7 mouse cellular contexts compared by ENCODE assay signal in the genomic region with DNA sequence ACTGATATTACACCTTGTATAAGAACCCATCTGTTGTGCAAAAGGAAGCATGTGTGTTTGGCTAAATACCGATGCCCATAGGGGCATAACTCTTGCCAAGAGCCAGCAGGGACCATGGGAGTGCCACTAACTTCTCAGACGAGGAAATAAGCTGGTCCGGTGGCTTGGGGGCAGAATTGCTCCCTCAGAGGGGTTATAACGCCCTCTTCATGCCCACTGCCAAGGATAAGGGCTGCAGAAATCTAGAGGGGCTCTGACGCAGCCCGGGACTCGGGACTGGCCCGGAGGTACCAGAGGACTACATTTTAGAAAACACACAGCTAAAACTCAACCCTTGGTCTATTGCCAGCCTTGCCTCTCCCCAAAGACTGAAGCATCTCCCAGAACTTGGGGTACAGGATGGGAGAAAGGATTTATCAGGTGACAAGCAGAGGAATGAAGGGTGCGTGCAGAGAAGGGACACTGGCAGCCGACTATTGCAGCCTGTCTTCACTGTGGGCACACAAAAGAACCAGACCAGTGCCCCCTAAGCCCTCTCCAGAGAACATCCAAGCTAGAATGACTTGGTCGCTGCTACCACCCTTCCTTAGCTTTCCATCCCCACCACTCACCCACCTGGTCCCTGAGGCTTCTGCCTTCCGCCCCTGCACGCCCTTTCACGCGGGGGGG. TPM values are rescaled to one million over a fixed set of nuclear protein-coding genes. Genes with fewer than 3 reads are reported as not detected.
DNase-seq lines count a peak whose midpoint lies in the region; ATAC-seq lines count a peak whose summit lies in the region.

No protein-coding gene starts in this region.

- H3K4me2 ChIP-seq in lung, embryonic 16.5 days (ENCODE audit: low read depth, low read length), result peak overlapping the region; percentile 98
- peak overlapping the region; percentile 95 for H3K4me2 ChIP-seq in embryonic facial prominence, embryonic 13.5 days
- H3K4me2 ChIP-seq in intestine, embryonic 15.5 days (replicated peaks), result peak overlapping the region; percentile 91
- peak overlapping the region; percentile 97 for H3K4me2 ChIP-seq in neural tube, embryonic 15.5 days

- H3K4me1 ChIP-seq in lung, embryonic 16.5 days (replicated peaks; ENCODE audit: control insufficient read depth, insufficient read depth, low read length), result peaks cover 33% of the 10 kb centered on the region
- H3K4me1 ChIP-seq in embryonic facial prominence, embryonic 13.5 days, result peaks cover 53% of the 10 kb centered on the region
- H3K4me1 ChIP-seq in intestine, embryonic 15.5 days (replicated peaks), result peaks cover 43% of the 10 kb centered on the region
- peaks cover 73% of the 10 kb centered on the region for H3K4me1 ChIP-seq in neural tube, embryonic 15.5 days

- 24% methylated on average over 15 of the region's 15 CpGs for WGBS in lung, embryonic 16.5 days
- 21% methylated on average over 15 of the region's 15 CpGs for WGBS in embryonic facial prominence, embryonic 13.5 days
- 29% methylated on average over 15 of the region's 15 CpGs for WGBS in intestine, embryonic 15.5 days
- 16% methylated on average over 15 of the region's 15 CpGs for WGBS in neural tube, embryonic 15.5 days

- H3K4me3 ChIP-seq in lung, embryonic 16.5 days (ENCODE audit: low read length), result peak overlapping the region; percentile 55
- H3K4me3 ChIP-seq in embryonic facial prominence, embryonic 13.5 days, result peak overlapping the region; percentile 53
- peak overlapping the region; percentile 44 for H3K4me3 ChIP-seq in intestine, embryonic 15.5 days (replicated peaks)
- H3K4me3 ChIP-seq in neural tube, embryonic 15.5 days (replicated peaks), result peak overlapping the region; percentile 55

- DNase-seq in lung, postnatal 10 days, result no peak
- DNase-seq in spleen, postnatal 14 days (ENCODE audit: low spot score in 2 of 2), result no peak
- no peak for DNase-seq in natural killer cell, adult 2 months (ENCODE audit: low spot score in 2 of 2)

- no peaks in the 10 kb centered on the region for H3K9me3 ChIP-seq in lung, embryonic 16.5 days (ENCODE audit: control insufficient read depth, low read length)
- no peaks in the 10 kb centered on the region for H3K9me3 ChIP-seq in embryonic facial prominence, embryonic 13.5 days
- H3K9me3 ChIP-seq in intestine, embryonic 15.5 days, result no peaks in the 10 kb centered on the region
- H3K9me3 ChIP-seq in neural tube, embryonic 15.5 days (replicated peaks), result no peaks in the 10 kb centered on the region

- ATAC-seq in lung, embryonic 16.5 days (ENCODE audit: low read depth), result no peak
- ATAC-seq in embryonic facial prominence, embryonic 13.5 days (ENCODE audit: insufficient number of reproducible peaks, insufficient read depth, low FRiP score, low TSS enrichment, low read depth), result no peak
- no peak for ATAC-seq in intestine, embryonic 15.5 days
- ATAC-seq in neural tube, embryonic 15.5 days (ENCODE audit: low FRiP score), result 0 out of 2 replicates have a peak, but pooled peaks have one; percentile 1

- peak overlapping the region; percentile 65 for H3K9ac ChIP-seq in lung, embryonic 16.5 days (ENCODE audit: low read length)
- peak overlapping the region; percentile 72 for H3K9ac ChIP-seq in embryonic facial prominence, embryonic 13.5 days
- peak overlapping the region; percentile 49 for H3K9ac ChIP-seq in intestine, embryonic 15.5 days
- H3K9ac ChIP-seq in neural tube, embryonic 15.5 days (replicated peaks), result peak overlapping the region; percentile 65

- H3K27ac ChIP-seq in lung, embryonic 16.5 days (ENCODE audit: low read length), result no peak overlapping the region
- H3K27ac ChIP-seq in embryonic facial prominence, embryonic 13.5 days, result no peak overlapping the region
- no peak overlapping the region for H3K27ac ChIP-seq in intestine, embryonic 15.5 days
- H3K27ac ChIP-seq in neural tube, embryonic 15.5 days (replicated peaks), result peak overlapping the region; percentile 71

- peaks cover 14% of the 10 kb centered on the region for H3K36me3 ChIP-seq in lung, embryonic 16.5 days (ENCODE audit: control insufficient read depth, insufficient read depth, low read length)
- H3K36me3 ChIP-seq in embryonic facial prominence, embryonic 13.5 days, result peaks cover 35% of the 10 kb centered on the region
- H3K36me3 ChIP-seq in intestine, embryonic 15.5 days, result peaks cover 5% of the 10 kb centered on the region
- peaks cover 28% of the 10 kb centered on the region for H3K36me3 ChIP-seq in neural tube, embryonic 15.5 days

- no peaks in the 10 kb centered on the region for H3K27me3 ChIP-seq in lung, embryonic 16.5 days (ENCODE audit: control insufficient read depth, insufficient read depth, low read depth, low read length)
- no peaks in the 10 kb centered on the region; the same call in 1 of the 2 replicates for H3K27me3 ChIP-seq in embryonic facial prominence, embryonic 13.5 days
- peaks cover 6% of the 10 kb centered on the region; the same call in 1 of the 2 replicates for H3K27me3 ChIP-seq in intestine, embryonic 15.5 days (replicated peaks)
- no peaks in the 10 kb centered on the region for H3K27me3 ChIP-seq in neural tube, embryonic 15.5 days (replicated peaks)

RNA-seq across cellular contexts. Expression of gene Chpf2, which starts 11.5 kb away (rescaled TPM):
- 19.4 and 20.2 TPM in 2 replicates for polyA plus RNA-seq in lung, embryonic 16.5 days (2015; fragmentation: Nextera tagmentation; extraction: Ambion mirVana)
- polyA plus RNA-seq in embryonic facial prominence, embryonic 13.5 days (2015; fragmentation: Nextera tagmentation; extraction: Ambion mirVana), result 24.2 and 26.4 TPM in 2 replicates
- 14.7 and 16.0 TPM in 2 replicates for polyA plus RNA-seq in intestine, embryonic 15.5 days (2015; fragmentation: Nextera tagmentation; extraction: Ambion mirVana)
- polyA plus RNA-seq in neural tube, embryonic 15.5 days (2015; fragmentation: Nextera tagmentation; extraction: Ambion mirVana), result 19.3 and 21.2 TPM in 2 replicates

RNA-seq across cellular contexts. Expression of gene Abcf2, which starts 20.8 kb away (rescaled TPM):
- 88.9 and 93.4 TPM in 2 replicates for polyA plus RNA-seq in lung, embryonic 16.5 days (2015; fragmentation: Nextera tagmentation; extraction: Ambion mirVana)
- polyA plus RNA-seq in embryonic facial prominence, embryonic 13.5 days (2015; fragmentation: Nextera tagmentation; extraction: Ambion mirVana), result 112 and 115 TPM in 2 replicates
- polyA plus RNA-seq in intestine, embryonic 15.5 days (2015; fragmentation: Nextera tagmentation; extraction: Ambion mirVana), result 86.0 and 87.1 TPM in 2 replicates
- 82.8 and 93.1 TPM in 2 replicates for polyA plus RNA-seq in neural tube, embryonic 15.5 days (2015; fragmentation: Nextera tagmentation; extraction: Ambion mirVana)

RNA-seq across cellular contexts. Expression of gene Smarcd3, which starts 26.2 kb away (rescaled TPM):
- polyA plus RNA-seq in lung, embryonic 16.5 days (2015; fragmentation: Nextera tagmentation; extraction: Ambion mirVana), result 21.1 and 22.2 TPM in 2 replicates
- 37.4 and 43.5 TPM in 2 replicates for polyA plus RNA-seq in embryonic facial prominence, embryonic 13.5 days (2015; fragmentation: Nextera tagmentation; extraction: Ambion mirVana)
- polyA plus RNA-seq in intestine, embryonic 15.5 days (2015; fragmentation: Nextera tagmentation; extraction: Ambion mirVana), result 15.5 and 18.4 TPM in 2 replicates
- 111 and 135 TPM in 2 replicates for polyA plus RNA-seq in neural tube, embryonic 15.5 days (2015; fragmentation: Nextera tagmentation; extraction: Ambion mirVana)

RNA-seq across cellular contexts. Expression of gene 4931409K22Rik, which starts 41.4 kb away (rescaled TPM):
- polyA plus RNA-seq in lung, embryonic 16.5 days (2015; fragmentation: Nextera tagmentation; extraction: Ambion mirVana), result 0.14 TPM in 1 of 2 replicates, not detected in the other
- polyA plus RNA-seq in embryonic facial prominence, embryonic 13.5 days (2015; fragmentation: Nextera tagmentation; extraction: Ambion mirVana), result 0.11 TPM in 1 of 2 replicates, not detected in the other
- 0.05 and 0.08 TPM in 2 replicates for polyA plus RNA-seq in intestine, embryonic 15.5 days (2015; fragmentation: Nextera tagmentation; extraction: Ambion mirVana)
- 0.24 and 0.26 TPM in 2 replicates for polyA plus RNA-seq in neural tube, embryonic 15.5 days (2015; fragmentation: Nextera tagmentation; extraction: Ambion mirVana)

RNA-seq across cellular contexts. Expression of gene Asb10, which starts 57.3 kb away (rescaled TPM):
- 0.13 and 0.63 TPM in 2 replicates for polyA plus RNA-seq in lung, embryonic 16.5 days (2015; fragmentation: Nextera tagmentation; extraction: Ambion mirVana)
- polyA plus RNA-seq in embryonic facial prominence, embryonic 13.5 days (2015; fragmentation: Nextera tagmentation; extraction: Ambion mirVana), result 0.56 and 0.63 TPM in 2 replicates
- polyA plus RNA-seq in intestine, embryonic 15.5 days (2015; fragmentation: Nextera tagmentation; extraction: Ambion mirVana), result 0.33 and 0.40 TPM in 2 replicates
- polyA plus RNA-seq in neural tube, embryonic 15.5 days (2015; fragmentation: Nextera tagmentation; extraction: Ambion mirVana), result 0.40 and 0.87 TPM in 2 replicates
